Mouse (Mus musculus) midbrain, embryonic 10.5 days (tissue): Measurements from ENCODE around the gene Csdc2. TPM values are rescaled to one million over a fixed set of nuclear protein-coding genes. Genes with fewer than 3 reads are reported as not detected.

Experiments
- DNase-seq: peaks from one replicate; pipeline ENCODE4 v3.0.0-alpha.2; 2017; ENCODE audit warnings: low spot score
- H3K27ac ChIP-seq: fragments of 300-500 bp; sonication (generic); replicated peaks from 2 replicates; pipeline ENCODE4 v1.5.1; 2016; ENCODE audit warnings: mild to moderate bottlenecking
- H3K27me3 ChIP-seq: fragments of 300-500 bp; sonication (generic); 2 replicates; pipeline ENCODE4 v1.6.1; 2016; ENCODE audit warnings: low read depth, mild to moderate bottlenecking; ENCODE audit not compliant: poor library complexity, severe bottlenecking
- H3K36me3 ChIP-seq: fragments of 300-500 bp; sonication (generic); 2 replicates; pipeline ENCODE4 v1.6.1; 2016; ENCODE audit warnings: mild to moderate bottlenecking, moderate library complexity
- H3K4me1 ChIP-seq: fragments of 300-500 bp; sonication (generic); 2 replicates; pipeline ENCODE4 v1.6.1; 2016
- H3K4me3 ChIP-seq: fragments of 300-500 bp; sonication (generic); 2 replicates; pipeline ENCODE4 v1.5.1; 2016; ENCODE audit warnings: mild to moderate bottlenecking, moderate library complexity
- H3K9me3 ChIP-seq: fragments of 300-500 bp; sonication (generic); replicated peaks from 2 replicates; pipeline ENCODE4 v1.6.1; 2016; ENCODE audit warnings: mild to moderate bottlenecking
- WGBS: fragments of 180-500 bp; shearing (Covaris S2); methylation state at CpG from one replicate; pipeline ENCODE4 v1.1.7; 2016; 5-methylcytosine and 5-hydroxymethylcytosine counted together
- polyA plus RNA-seq: library from polyadenylated mRNA; unstranded; fragments of >200 nt; fragmentation: Nextera tagmentation; extraction: Ambion mirVana; gene quantifications from 2 replicates; pipeline ENCODE4 v1.2.1, GENCODE M21; 2016

The Csdc2 gene
- polyA plus RNA-seq, 1 experiment from 2014 or later: 13.8 TPM

DNA sequence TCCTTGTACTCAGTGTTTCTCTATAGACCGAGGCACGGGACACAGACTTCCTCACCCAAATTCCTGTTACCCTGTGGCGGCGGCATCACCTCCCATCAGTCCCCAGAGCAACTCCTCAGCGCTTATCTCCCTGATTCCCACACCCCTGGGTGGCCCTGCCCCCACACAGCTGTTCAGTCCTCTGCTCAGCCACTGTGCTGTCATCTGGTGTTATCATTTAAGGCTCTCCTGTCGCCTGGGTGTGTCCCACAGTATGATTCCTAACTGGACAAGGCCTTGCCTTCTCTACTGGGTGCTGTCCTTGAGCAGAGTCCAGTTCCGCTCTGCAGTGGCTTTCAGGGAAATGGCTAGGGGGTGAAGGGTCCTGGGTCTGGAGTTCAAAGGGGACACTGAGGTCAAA is 54.0 kb downstream of the Csdc2 start:
- no peak for DNase-seq
- H3K4me1 ChIP-seq: peaks cover 9% of the 10 kb centered on the region
- no peaks in the 10 kb centered on the region for H3K27me3 ChIP-seq
- no peak overlapping the region for H3K4me3 ChIP-seq
- no peaks in the 10 kb centered on the region for H3K9me3 ChIP-seq
- H3K27ac ChIP-seq: no peak overlapping the region
- H3K36me3 ChIP-seq: peaks cover 31% of the 10 kb centered on the region
- WGBS: 48% methylated on average over 7 of the region's 7 CpGs

- Histone ChIP-seq H3K4me1 (peaks cover 4% of the 10 kb centered on the region), H3K4me3 (no peak overlapping the region), H3K9me3 (no peaks in the 10 kb centered on the region), H3K27me3 (no peaks in the 10 kb centered on the region), H3K27ac (no peak overlapping the region), H3K36me3 (peaks cover 64% of the 10 kb centered on the region)
- 88% methylated on average over 6 of the region's 6 CpGs for WGBS
- DNase-seq: no peak
Observed at GRCm38 (mm10) chr15:81993992-81994391, 57.4 kb downstream of the Csdc2 start.

Other genes starting within 250 kb of the Csdc2 start
- gene Chadl, start 239.5 kb upstream of the Csdc2 start, polyA plus RNA-seq: 2.4 and 2.5 TPM in 2 replicates
- gene Zc3h7b, start 191.7 kb upstream of the Csdc2 start, polyA plus RNA-seq: 36.3 and 41.4 TPM in 2 replicates
- gene Rangap1, start 191.2 kb upstream of the Csdc2 start, polyA plus RNA-seq: 187 and 192 TPM in 2 replicates
- gene Tef, start 134.3 kb upstream of the Csdc2 start, polyA plus RNA-seq: 15.7 and 19.0 TPM in 2 replicates
- gene Tob2, start 78.0 kb upstream of the Csdc2 start, polyA plus RNA-seq: 17.7 and 19.6 TPM in 2 replicates
- 224 and 252 TPM in 2 replicates for gene Phf5a, start 64.8 kb upstream of the Csdc2 start, polyA plus RNA-seq
- 152 and 163 TPM in 2 replicates for gene Aco2, start 64.5 kb upstream of the Csdc2 start, polyA plus RNA-seq
- gene Polr3h, start 10.5 kb upstream of the Csdc2 start, polyA plus RNA-seq: 76.2 and 80.8 TPM in 2 replicates
- 31.9 and 34.9 TPM in 2 replicates for gene Pmm1, start 24.2 kb downstream of the Csdc2 start, polyA plus RNA-seq
- not detected in 2 replicates for gene 1700029P11Rik, start 43.8 kb downstream of the Csdc2 start, polyA plus RNA-seq
- 68.6 and 75.1 TPM in 2 replicates for gene Xrcc6, start 51.1 kb downstream of the Csdc2 start, polyA plus RNA-seq
- gene Desi1, start 97.1 kb downstream of the Csdc2 start, polyA plus RNA-seq: 34.3 and 37.7 TPM in 2 replicates
- 323 and 376 TPM in 2 replicates for gene Snu13, start 110.8 kb downstream of the Csdc2 start, polyA plus RNA-seq
- not detected in 2 replicates for gene 4930407I10Rik, start 122.4 kb downstream of the Csdc2 start, polyA plus RNA-seq
- 0.10 TPM in 1 of 2 replicates, not detected in the other for gene Mei1, start 133.2 kb downstream of the Csdc2 start, polyA plus RNA-seq
- gene Ccdc134, start 191.2 kb downstream of the Csdc2 start, polyA plus RNA-seq: 23.0 and 25.6 TPM in 2 replicates
- 214 and 239 TPM in 2 replicates for gene Srebf2, start 210.4 kb downstream of the Csdc2 start, polyA plus RNA-seq